Mouse (Mus musculus) bone marrow macrophage, adult 2 months (primary cell): ENCODE data around the gene Kcnk13.

Experiments used
- CTCF ChIP-seq: IDR thresholded peaks from 2 replicates; pipeline ENCODE4 v1.5.1; 2012; ENCODE audit warnings: low read depth, mild to moderate bottlenecking, low read length, moderate library complexity
- POLR2A ChIP-seq: IDR thresholded peaks from 2 replicates; pipeline ENCODE4 v1.6.1; 2012; ENCODE audit warnings: mild to moderate bottlenecking, low read depth, low read length, borderline replicate concordance

GRCm38 (mm10) chr12:99923703-99924102 is 40.6 kb upstream of the Kcnk13 start:
- no peak for TF ChIP-seq CTCF
- TF ChIP-seq POLR2A: no peak
